Mouse (Mus musculus) midbrain, embryonic 11.5 days (tissue): ENCODE measurements at regions not wholly inside any gene's neighbourhood (a gene's known extent, or its start where the extent isn't known, plus 50 kb on each side); places are given as distances from the start of the nearest gene placed in this dataset.
A peak's percentile ranks its signal among the peaks of the same experiment; 100 is the strongest.

Experiments
- ATAC-seq: fragments of 200-750 bp; cut with Nextera tagmentation; 2 replicates; pipeline ENCODE4 v1.8.0; 2017; ENCODE audit warnings: moderate TSS enrichment, moderate library complexity; ENCODE audit not compliant: low FRiP score
- DNase-seq: peaks from one replicate; pipeline ENCODE4 v3.0.0; 2015; ENCODE audit warnings: low spot score; ENCODE audit errors: missing footprints
- H3K27ac ChIP-seq: fragments of 300-500 bp; sonication (generic); 2 replicates; pipeline ENCODE4 v1.5.1; 2014; ENCODE audit warnings: low read depth, low read length
- H3K27me3 ChIP-seq: fragments of 300-500 bp; sonication (generic); 2 replicates; pipeline ENCODE4 v1.6.1; 2014; ENCODE audit warnings: mild to moderate bottlenecking, low read length, moderate library complexity, mixed read lengths; ENCODE audit not compliant: control insufficient read depth, insufficient read depth
- H3K36me3 ChIP-seq: fragments of 300-500 bp; sonication (generic); 2 replicates; pipeline ENCODE4 v1.6.1; 2014; ENCODE audit warnings: mild to moderate bottlenecking, low read length, moderate library complexity, mixed read lengths; ENCODE audit not compliant: control insufficient read depth, insufficient read depth
- H3K4me1 ChIP-seq: fragments of 300-500 bp; sonication (generic); 2 replicates; pipeline ENCODE4 v1.6.1; 2014; ENCODE audit warnings: low read length; ENCODE audit not compliant: control insufficient read depth, insufficient read depth
- H3K4me2 ChIP-seq: fragments of 300-500 bp; sonication (generic); 2 replicates; pipeline ENCODE4 v1.6.1; 2014; ENCODE audit warnings: mild to moderate bottlenecking, moderate library complexity
- H3K4me3 ChIP-seq: fragments of 300-500 bp; sonication (generic); 2 replicates; pipeline ENCODE4 v1.5.1; 2014; ENCODE audit warnings: low read depth, low read length
- H3K9ac ChIP-seq: fragments of 300-500 bp; sonication (generic); 2 replicates; pipeline ENCODE4 v1.6.1; 2014; ENCODE audit warnings: low read length
- H3K9me3 ChIP-seq: fragments of 300-500 bp; sonication (generic); 2 replicates; pipeline ENCODE4 v1.6.1; 2016; ENCODE audit warnings: low read length; ENCODE audit not compliant: control insufficient read depth
- WGBS: fragments of 180-500 bp; shearing (Covaris S2); extraction: QIAGEN DNeasy Blood & Tissue Kit; methylation state at CpG from one replicate; pipeline ENCODE4 v1.1.7; 2014; 5-methylcytosine and 5-hydroxymethylcytosine counted together

- no peaks in the 10 kb centered on the region for H3K9me3 ChIP-seq
- ATAC-seq = no peak
- no peaks in the 10 kb centered on the region for H3K4me1 ChIP-seq
- no peak overlapping the region for H3K9ac ChIP-seq
- no peak for DNase-seq
- no peaks in the 10 kb centered on the region for H3K27me3 ChIP-seq
- no peak overlapping the region for H3K27ac ChIP-seq
- H3K4me2 ChIP-seq = no peak overlapping the region
- no peak overlapping the region for H3K4me3 ChIP-seq
- no peaks in the 10 kb centered on the region for H3K36me3 ChIP-seq
- 92% methylated on average over 3 of the region's 3 CpGs for WGBS
These were observed 107.2 kb upstream of the Eepd1 start for GRCm38 (mm10) chr9:25374161-25374560.

GRCm38 (mm10) chr9:25376209-25376608, 105.1 kb upstream of the Eepd1 start:
- Histone ChIP-seq H3K27me3 (no peaks in the 10 kb centered on the region), H3K4me2 (no peak overlapping the region), H3K4me3 (no peak overlapping the region), H3K27ac (no peak overlapping the region), H3K9me3 (no peaks in the 10 kb centered on the region), H3K36me3 (no peaks in the 10 kb centered on the region), H3K4me1 (no peaks in the 10 kb centered on the region), H3K9ac (no peak overlapping the region)
- 78% methylated on average over 1 of the region's 1 CpGs for WGBS
- ATAC-seq = no peak
- no peak for DNase-seq

- DNase-seq (peak; percentile 84), ATAC-seq (no peak)
- 53% methylated on average over 12 of the region's 12 CpGs for WGBS
- no peaks in the 10 kb centered on the region for H3K4me1 ChIP-seq
- no peak overlapping the region for H3K27ac ChIP-seq
- H3K9ac ChIP-seq = no peak overlapping the region
- no peaks in the 10 kb centered on the region for H3K36me3 ChIP-seq
- no peak overlapping the region for H3K4me3 ChIP-seq
- H3K4me2 ChIP-seq = no peak overlapping the region
- no peaks in the 10 kb centered on the region for H3K27me3 ChIP-seq
- H3K9me3 ChIP-seq = no peaks in the 10 kb centered on the region
These were observed 103.3 kb upstream of the Eepd1 start for GRCm38 (mm10) chr9:25377771-25378747.

GRCm38 (mm10) chr9:25385333-25385732, 96.0 kb upstream of the Eepd1 start:
- Histone ChIP-seq H3K27me3 (no peaks in the 10 kb centered on the region), H3K27ac (no peak overlapping the region), H3K9me3 (no peaks in the 10 kb centered on the region), H3K9ac (no peak overlapping the region), H3K36me3 (no peaks in the 10 kb centered on the region), H3K4me3 (no peak overlapping the region), H3K4me2 (no peak overlapping the region), H3K4me1 (no peaks in the 10 kb centered on the region)
- DNase-seq (no peak), ATAC-seq (no peak)

- Histone ChIP-seq H3K4me3 (no peak overlapping the region), H3K27me3 (no peaks in the 10 kb centered on the region), H3K9me3 (no peaks in the 10 kb centered on the region), H3K4me1 (no peaks in the 10 kb centered on the region), H3K27ac (no peak overlapping the region), H3K4me2 (no peak overlapping the region), H3K36me3 (no peaks in the 10 kb centered on the region), H3K9ac (no peak overlapping the region)
- ATAC-seq (no peak), DNase-seq (no peak)
- WGBS = 81% methylated on average over 4 of the region's 4 CpGs
These were observed 93.3 kb upstream of the Eepd1 start for GRCm38 (mm10) chr9:25387876-25388650.

GRCm38 (mm10) chr9:25389351-25389750, 92.0 kb upstream of the Eepd1 start:
- no peak overlapping the region for H3K4me3 ChIP-seq
- H3K27ac ChIP-seq = no peak overlapping the region
- no peaks in the 10 kb centered on the region for H3K4me1 ChIP-seq
- WGBS = 79% methylated on average over 3 of the region's 3 CpGs
- ATAC-seq = no peak
- no peak overlapping the region for H3K4me2 ChIP-seq
- DNase-seq = no peak
- no peak overlapping the region for H3K9ac ChIP-seq
- H3K9me3 ChIP-seq = no peaks in the 10 kb centered on the region
- no peaks in the 10 kb centered on the region for H3K36me3 ChIP-seq
- H3K27me3 ChIP-seq = no peaks in the 10 kb centered on the region

- Histone ChIP-seq H3K4me3 (no peak overlapping the region), H3K27ac (no peak overlapping the region), H3K9me3 (no peaks in the 10 kb centered on the region), H3K9ac (no peak overlapping the region), H3K4me1 (no peaks in the 10 kb centered on the region), H3K4me2 (no peak overlapping the region), H3K27me3 (no peaks in the 10 kb centered on the region), H3K36me3 (no peaks in the 10 kb centered on the region)
- ATAC-seq = peak; percentile 94
- 36% methylated on average over 9 of the region's 9 CpGs for WGBS
- peak; percentile 88 for DNase-seq
These were observed 80.6 kb upstream of the Eepd1 start for GRCm38 (mm10) chr9:25400647-25401335.

- no peak overlapping the region for H3K9ac ChIP-seq
- WGBS = 92% methylated on average over 4 of the region's 4 CpGs
- no peak overlapping the region for H3K27ac ChIP-seq
- H3K4me2 ChIP-seq = no peak overlapping the region
- H3K9me3 ChIP-seq = no peaks in the 10 kb centered on the region
- H3K4me3 ChIP-seq = no peak overlapping the region
- no peaks in the 10 kb centered on the region for H3K27me3 ChIP-seq
- ATAC-seq (no peak), DNase-seq (no peak)
- H3K36me3 ChIP-seq = no peaks in the 10 kb centered on the region
- no peaks in the 10 kb centered on the region for H3K4me1 ChIP-seq
These were observed 75.5 kb upstream of the Eepd1 start for GRCm38 (mm10) chr9:25405848-25406247.

GRCm38 (mm10) chr9:25408518-25408917, 72.8 kb upstream of the Eepd1 start:
- Histone ChIP-seq H3K4me2 (no peak overlapping the region), H3K27ac (no peak overlapping the region), H3K4me3 (no peak overlapping the region), H3K4me1 (no peaks in the 10 kb centered on the region), H3K27me3 (no peaks in the 10 kb centered on the region), H3K36me3 (no peaks in the 10 kb centered on the region), H3K9me3 (no peaks in the 10 kb centered on the region), H3K9ac (no peak overlapping the region)
- WGBS = 87% methylated on average over 3 of the region's 3 CpGs
- DNase-seq = no peak
- ATAC-seq = no peak
